Mouse (Mus musculus): ENCODE data around the gene Gm10272. TPM values are rescaled to one million over a fixed set of nuclear protein-coding genes. Genes with fewer than 3 reads are reported as not detected.
A peak's percentile ranks its signal among the peaks of the same experiment; 100 is the strongest.

The Gm10272 gene
- polyA plus RNA-seq (2015; fragmentation: Nextera tagmentation; extraction: Ambion mirVana) = not detected in 2 replicates

DNA sequence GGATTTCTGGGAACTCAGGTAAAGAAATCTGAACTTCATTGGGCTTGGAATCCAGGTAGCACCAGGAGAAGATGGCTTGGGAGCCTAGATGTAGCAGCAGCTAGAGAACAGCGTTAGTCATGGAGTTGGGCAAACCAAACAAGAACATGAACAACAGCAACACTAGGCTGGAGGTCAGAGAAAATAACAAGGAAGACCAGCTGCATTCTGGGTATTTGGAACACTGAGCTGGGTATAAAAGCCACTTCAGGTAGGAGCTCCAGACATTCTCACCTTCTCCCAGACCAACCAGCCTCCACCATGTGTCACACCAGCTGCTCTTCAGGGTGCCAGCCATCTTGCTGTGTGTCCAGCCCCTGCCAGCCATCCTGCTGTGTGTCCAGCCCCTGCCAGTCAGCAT lies at the start of gene Gm10272:
TSS of gene Gm10272 (plus strand) at position 301 of the 400 bp plus-strand sequence.
- 94% methylated on average over 1 of the region's 1 CpGs for WGBS
- no peak for ATAC-seq

DNA sequence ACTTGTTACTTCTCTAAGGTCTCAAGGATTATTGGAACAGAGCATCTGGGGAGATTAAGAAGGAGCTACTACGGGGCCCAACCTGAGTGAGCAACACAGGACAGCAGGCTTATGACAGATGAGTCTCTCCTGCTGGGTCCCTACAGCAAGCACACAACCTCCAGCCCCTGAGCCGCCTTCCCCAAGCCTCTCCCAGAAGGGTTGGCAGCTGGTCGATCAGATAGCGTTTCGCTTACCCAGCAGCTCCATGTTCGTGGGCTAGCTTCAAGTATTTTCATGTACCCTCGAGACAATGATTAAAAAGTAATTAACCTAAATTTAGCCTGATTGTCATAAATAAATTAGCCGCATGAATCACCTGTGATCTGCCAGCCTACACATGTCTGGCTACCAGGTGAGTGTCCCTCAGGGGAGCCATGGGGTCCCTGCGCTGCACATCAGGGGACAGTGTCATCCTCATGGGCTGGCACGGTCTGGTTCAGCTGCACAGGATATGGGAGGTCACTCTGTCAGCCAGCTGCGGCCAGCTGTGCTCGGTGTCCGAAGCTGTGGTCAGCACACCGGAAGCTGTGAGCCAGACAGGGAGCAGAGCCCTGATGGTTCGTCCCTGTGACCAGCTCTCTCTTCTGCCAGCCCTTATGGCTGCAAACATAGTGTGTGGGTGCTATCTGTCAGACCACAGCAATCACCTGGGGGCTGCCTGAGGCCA lies 48.0 kb upstream of the Gm10272 start:
- Histone ChIP-seq H3K4me1 (replicated peaks; ENCODE audit: control insufficient read depth, insufficient read depth, low read length) (no peaks in the 10 kb centered on the region), H3K27me3 (replicated peaks; ENCODE audit: control insufficient read depth, insufficient read depth, low read length) (no peaks in the 10 kb centered on the region), H3K4me2 (ENCODE audit: low read length) (no peak overlapping the region), H3K9ac (replicated peaks; ENCODE audit: low read depth, low read length) (no peak overlapping the region), H3K27ac (ENCODE audit: low read length) (no peak overlapping the region), H3K4me3 (replicated peaks; ENCODE audit: low read length) (no peak overlapping the region), H3K9me3 (ENCODE audit: control insufficient read depth, low read length) (no peaks in the 10 kb centered on the region), H3K36me3 (ENCODE audit: control insufficient read depth, insufficient read depth) (no peaks in the 10 kb centered on the region)
- 87% methylated on average over 15 of the region's 15 CpGs for WGBS
- no peak for ATAC-seq

More for the DNA sequence above, at the start of gene Gm10272:
- Histone ChIP-seq H3K4me2 (ENCODE audit: low read length) (no peak within 1 kb of the TSS), H3K36me3 (ENCODE audit: control insufficient read depth, insufficient read depth) (no peaks in the 10 kb centered on the region), H3K4me1 (replicated peaks; ENCODE audit: control insufficient read depth, insufficient read depth, low read length) (no peaks in the 10 kb centered on the region), H3K27me3 (replicated peaks; ENCODE audit: control insufficient read depth, insufficient read depth, low read length) (no peaks in the 10 kb centered on the region), H3K9ac (replicated peaks; ENCODE audit: low read depth, low read length) (no peak within 1 kb of the TSS), H3K27ac (ENCODE audit: low read length) (no peak within 1 kb of the TSS), H3K9me3 (ENCODE audit: control insufficient read depth, low read length) (no peaks in the 10 kb centered on the region), H3K4me3 (replicated peaks; ENCODE audit: low read length) (no peak within 1 kb of the TSS)

DNA sequence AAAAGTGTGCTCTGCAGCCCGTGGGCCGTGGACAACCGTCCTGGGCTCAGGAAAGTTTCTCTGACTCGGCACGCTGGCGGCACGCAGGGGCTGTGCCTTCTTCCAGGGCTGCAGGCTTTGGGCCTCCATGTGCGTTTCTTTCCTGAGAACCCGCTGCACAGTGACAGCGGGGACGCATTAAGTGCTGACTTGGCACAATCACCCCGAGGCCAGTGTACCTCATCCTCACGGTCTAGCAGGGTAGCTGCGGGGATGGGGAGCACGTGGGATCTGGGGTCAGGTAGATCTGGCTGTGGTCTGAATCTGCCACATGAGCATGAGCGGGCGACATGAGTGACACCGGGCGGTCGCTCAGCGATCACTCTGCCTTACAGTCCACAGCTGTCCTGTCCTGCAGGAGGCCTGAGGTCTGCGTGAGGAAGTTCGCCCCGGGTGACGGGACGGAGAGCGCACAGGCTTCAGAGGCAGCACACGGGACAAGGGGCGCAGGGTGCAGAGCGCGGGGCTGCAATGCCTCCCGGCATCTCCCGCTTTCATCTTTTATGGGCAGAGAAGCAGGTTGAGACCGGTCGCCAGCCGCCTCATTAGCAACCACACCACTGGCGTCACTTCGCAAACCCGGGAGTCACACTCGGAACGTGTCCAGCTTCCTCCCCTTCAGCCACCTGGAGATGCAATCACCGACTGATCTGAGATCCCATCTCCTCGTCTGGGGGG lies 42.3 kb upstream of the Gm10272 start:
- no peak for ATAC-seq
- H3K36me3 ChIP-seq (ENCODE audit: control insufficient read depth, insufficient read depth) = no peaks in the 10 kb centered on the region
- 57% methylated on average over 43 of the region's 43 CpGs for WGBS
- no peak overlapping the region for H3K9ac ChIP-seq (replicated peaks; ENCODE audit: low read depth, low read length)
- H3K4me1 ChIP-seq (replicated peaks; ENCODE audit: control insufficient read depth, insufficient read depth, low read length) = 0 out of 2 replicates have a peak, but pooled peaks cover 2% of the 10 kb centered on the region
- no peak overlapping the region for H3K4me2 ChIP-seq (ENCODE audit: low read length)
- H3K27me3 ChIP-seq (replicated peaks; ENCODE audit: control insufficient read depth, insufficient read depth, low read length) = no peaks in the 10 kb centered on the region
- no peak overlapping the region for H3K27ac ChIP-seq (ENCODE audit: low read length)
- no peaks in the 10 kb centered on the region for H3K9me3 ChIP-seq (ENCODE audit: control insufficient read depth, low read length)
- no peak overlapping the region for H3K4me3 ChIP-seq (replicated peaks; ENCODE audit: low read length)

DNA sequence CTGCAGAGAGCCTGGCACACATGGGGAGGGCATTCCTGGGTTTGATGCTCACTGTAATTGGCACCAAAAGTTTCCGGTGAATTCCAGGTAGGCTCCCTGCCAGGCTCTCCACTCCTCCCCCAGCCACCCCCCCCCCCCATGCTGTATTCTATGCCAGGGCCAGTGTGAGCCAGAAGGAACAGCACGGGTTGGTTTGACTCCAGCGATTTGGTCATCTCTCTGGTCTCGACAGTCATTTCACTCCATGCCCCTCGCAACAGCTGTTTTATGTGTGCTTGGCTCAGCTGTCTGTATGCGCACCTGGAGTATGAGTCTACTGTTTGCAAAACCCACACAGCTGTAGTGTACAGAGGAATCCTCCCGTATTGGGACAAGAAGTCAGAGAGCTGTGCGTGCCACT lies 40.1 kb upstream of the Gm10272 start:
- Histone ChIP-seq H3K4me1 (replicated peaks; ENCODE audit: control insufficient read depth, insufficient read depth, low read length) (0 out of 2 replicates have a peak, but pooled peaks cover 2% of the 10 kb centered on the region), H3K27me3 (replicated peaks; ENCODE audit: control insufficient read depth, insufficient read depth, low read length) (no peaks in the 10 kb centered on the region), H3K9ac (replicated peaks; ENCODE audit: low read depth, low read length) (no peak overlapping the region), H3K4me3 (replicated peaks; ENCODE audit: low read length) (no peak overlapping the region), H3K36me3 (ENCODE audit: control insufficient read depth, insufficient read depth) (no peaks in the 10 kb centered on the region), H3K9me3 (ENCODE audit: control insufficient read depth, low read length) (no peaks in the 10 kb centered on the region), H3K27ac (ENCODE audit: low read length) (no peak overlapping the region), H3K4me2 (ENCODE audit: low read length) (no peak overlapping the region)
- 73% methylated on average over 8 of the region's 8 CpGs for WGBS
- ATAC-seq = no peak

DNA sequence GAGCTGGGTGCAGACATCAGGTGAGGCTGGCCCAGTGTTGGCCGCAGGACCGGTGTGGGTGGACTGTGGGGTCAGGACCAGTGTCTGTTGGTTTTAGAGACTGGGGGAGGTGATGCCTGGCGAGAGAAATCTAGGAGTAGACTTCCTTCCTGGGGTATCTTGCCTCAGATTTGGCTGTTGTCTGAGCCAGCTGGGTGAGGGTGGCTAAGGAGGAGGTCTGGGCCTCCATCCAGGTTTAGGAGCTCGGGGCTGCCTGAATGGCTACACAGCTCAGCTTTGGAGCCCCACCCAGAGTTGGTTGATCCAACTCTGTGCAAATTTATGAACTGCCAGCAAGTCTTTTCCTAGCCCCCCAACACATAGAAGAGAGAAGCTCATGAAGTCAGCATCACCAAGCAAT lies 39.0 kb upstream of the Gm10272 start:
- 76% methylated on average over 4 of the region's 4 CpGs for WGBS
- Histone ChIP-seq H3K4me1 (replicated peaks; ENCODE audit: control insufficient read depth, insufficient read depth, low read length) (0 out of 2 replicates have a peak, but pooled peaks cover 2% of the 10 kb centered on the region), H3K27me3 (replicated peaks; ENCODE audit: control insufficient read depth, insufficient read depth, low read length) (no peaks in the 10 kb centered on the region), H3K27ac (ENCODE audit: low read length) (no peak overlapping the region), H3K4me2 (ENCODE audit: low read length) (no peak overlapping the region), H3K9ac (replicated peaks; ENCODE audit: low read depth, low read length) (no peak overlapping the region), H3K9me3 (ENCODE audit: control insufficient read depth, low read length) (no peaks in the 10 kb centered on the region), H3K36me3 (ENCODE audit: control insufficient read depth, insufficient read depth) (no peaks in the 10 kb centered on the region), H3K4me3 (replicated peaks; ENCODE audit: low read length) (no peak overlapping the region)
- ATAC-seq = no peak

DNA sequence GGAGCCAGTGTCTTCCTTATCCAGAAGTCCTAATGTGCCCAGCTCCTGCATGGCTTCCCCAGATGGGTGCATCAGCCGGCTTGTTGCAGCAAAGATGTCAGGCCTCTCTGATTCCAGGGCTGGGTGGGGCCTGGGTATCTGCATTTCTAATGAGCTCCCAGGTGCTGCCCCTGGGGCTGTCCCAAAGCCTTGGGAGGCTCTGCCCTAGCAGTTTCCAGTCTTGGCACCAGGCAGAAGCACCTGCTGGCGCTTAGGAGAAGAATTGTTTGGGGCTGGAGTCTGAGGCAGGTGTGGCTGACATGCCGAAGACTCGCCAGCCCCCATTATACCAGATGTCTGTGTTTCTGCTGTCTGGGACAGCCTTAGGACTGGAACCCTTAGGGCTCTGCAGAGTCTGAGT lies 35.7 kb upstream of the Gm10272 start:
- H3K4me3 ChIP-seq (replicated peaks; ENCODE audit: low read length) = no peak overlapping the region
- no peaks in the 10 kb centered on the region for H3K27me3 ChIP-seq (replicated peaks; ENCODE audit: control insufficient read depth, insufficient read depth, low read length)
- 0 out of 2 replicates have a peak, but pooled peaks cover 2% of the 10 kb centered on the region for H3K4me1 ChIP-seq (replicated peaks; ENCODE audit: control insufficient read depth, insufficient read depth, low read length)
- WGBS = 76% methylated on average over 4 of the region's 4 CpGs
- H3K36me3 ChIP-seq (ENCODE audit: control insufficient read depth, insufficient read depth) = no peaks in the 10 kb centered on the region
- no peak overlapping the region for H3K4me2 ChIP-seq (ENCODE audit: low read length)
- H3K27ac ChIP-seq (ENCODE audit: low read length) = no peak overlapping the region
- no peak overlapping the region for H3K9ac ChIP-seq (replicated peaks; ENCODE audit: low read depth, low read length)
- no peak for ATAC-seq
- H3K9me3 ChIP-seq (ENCODE audit: control insufficient read depth, low read length) = no peaks in the 10 kb centered on the region

DNA sequence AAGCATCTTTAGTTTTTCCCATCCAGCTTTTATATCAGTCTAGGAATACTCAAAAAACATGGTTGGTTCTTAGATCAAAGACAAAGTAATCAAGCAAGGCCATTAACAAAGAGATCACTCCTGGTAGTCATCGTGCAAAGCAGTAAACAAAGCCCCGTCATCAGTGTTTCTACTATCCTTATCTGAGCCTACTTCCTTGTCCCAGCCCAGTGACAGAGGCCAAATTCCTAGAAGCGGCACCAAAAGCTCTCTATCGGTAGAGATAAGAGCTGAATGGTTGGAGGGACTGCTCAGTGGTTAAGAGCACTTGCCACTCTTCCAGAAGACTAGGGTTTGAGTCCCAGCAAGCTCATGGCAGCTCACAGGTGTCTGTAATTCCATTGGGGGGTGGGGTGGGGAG lies 34.9 kb upstream of the Gm10272 start:
- no peak for ATAC-seq
- Histone ChIP-seq H3K4me3 (replicated peaks; ENCODE audit: low read length) (no peak overlapping the region), H3K36me3 (ENCODE audit: control insufficient read depth, insufficient read depth) (no peaks in the 10 kb centered on the region), H3K9ac (replicated peaks; ENCODE audit: low read depth, low read length) (no peak overlapping the region), H3K27ac (ENCODE audit: low read length) (no peak overlapping the region), H3K4me2 (ENCODE audit: low read length) (no peak overlapping the region), H3K4me1 (replicated peaks; ENCODE audit: control insufficient read depth, insufficient read depth, low read length) (0 out of 2 replicates have a peak, but pooled peaks cover 2% of the 10 kb centered on the region), H3K9me3 (ENCODE audit: control insufficient read depth, low read length) (no peaks in the 10 kb centered on the region), H3K27me3 (replicated peaks; ENCODE audit: control insufficient read depth, insufficient read depth, low read length) (no peaks in the 10 kb centered on the region)
- 89% methylated on average over 4 of the region's 4 CpGs for WGBS

DNA sequence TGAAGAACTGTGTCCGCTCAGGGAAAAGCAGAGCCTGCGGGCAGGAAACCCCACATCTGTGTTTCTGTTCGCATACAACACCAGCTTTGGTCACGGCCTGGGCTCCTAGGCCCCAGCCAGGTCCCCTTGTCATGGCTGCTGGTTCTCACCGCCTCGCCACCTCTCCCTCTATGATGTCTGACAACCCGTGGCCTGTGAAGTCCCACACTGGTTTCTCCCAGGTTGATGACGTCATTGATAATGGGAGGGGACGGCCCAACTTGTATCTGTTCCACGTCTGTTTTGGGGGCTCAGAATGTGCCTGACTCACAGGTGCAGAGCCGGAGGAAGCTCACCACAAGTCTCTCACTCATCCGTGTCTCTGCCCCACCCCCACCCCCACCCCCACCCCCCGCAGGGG lies 32.7 kb upstream of the Gm10272 start:
- Histone ChIP-seq H3K36me3 (ENCODE audit: control insufficient read depth, insufficient read depth) (no peaks in the 10 kb centered on the region), H3K4me2 (ENCODE audit: low read length) (no peak overlapping the region), H3K4me1 (replicated peaks; ENCODE audit: control insufficient read depth, insufficient read depth, low read length) (peaks cover 10% of the 10 kb centered on the region), H3K27ac (ENCODE audit: low read length) (no peak overlapping the region), H3K9me3 (ENCODE audit: control insufficient read depth, low read length) (no peaks in the 10 kb centered on the region), H3K4me3 (replicated peaks; ENCODE audit: low read length) (no peak overlapping the region), H3K9ac (replicated peaks; ENCODE audit: low read depth, low read length) (no peak overlapping the region), H3K27me3 (replicated peaks; ENCODE audit: control insufficient read depth, insufficient read depth, low read length) (peaks cover 10% of the 10 kb centered on the region)
- no peak for ATAC-seq
- WGBS = 62% methylated on average over 13 of the region's 13 CpGs

DNA sequence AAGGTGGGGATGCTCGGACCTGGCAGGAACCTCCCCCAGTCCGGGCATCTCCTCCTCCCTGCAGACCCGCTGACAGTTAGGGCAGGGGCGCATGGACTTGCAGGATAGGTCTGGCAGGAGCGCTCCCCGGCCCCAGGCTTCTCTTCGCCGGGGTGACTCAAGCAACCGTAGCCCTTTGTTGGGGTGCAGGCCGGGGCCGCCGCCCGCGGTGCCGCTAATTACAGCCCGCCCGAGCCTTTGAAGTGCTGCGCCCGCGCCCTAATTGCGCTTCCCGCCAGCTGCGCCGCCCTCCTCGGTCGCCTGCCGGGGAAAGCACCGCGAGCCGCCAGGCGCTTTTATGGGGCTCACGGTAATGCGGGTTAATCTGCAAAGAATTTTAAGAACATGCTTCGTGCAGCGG lies 28.9 kb upstream of the Gm10272 start:
- WGBS = under 1% methylated on average over 35 of the region's 35 CpGs

More for the DNA sequence above, 28.9 kb upstream of the Gm10272 start:
- Histone ChIP-seq H3K9ac (replicated peaks; ENCODE audit: low read depth, low read length) (peak overlapping the region; percentile 33), H3K4me3 (replicated peaks; ENCODE audit: low read length) (peak overlapping the region; percentile 36), H3K4me1 (replicated peaks; ENCODE audit: control insufficient read depth, insufficient read depth, low read length) (peaks cover 10% of the 10 kb centered on the region), H3K27ac (ENCODE audit: low read length) (no peak overlapping the region), H3K27me3 (replicated peaks; ENCODE audit: control insufficient read depth, insufficient read depth, low read length) (peaks cover 10% of the 10 kb centered on the region), H3K4me2 (ENCODE audit: low read length) (peak overlapping the region; percentile 63), H3K36me3 (ENCODE audit: control insufficient read depth, insufficient read depth) (no peaks in the 10 kb centered on the region), H3K9me3 (ENCODE audit: control insufficient read depth, low read length) (no peaks in the 10 kb centered on the region)
- ATAC-seq = peak; percentile 57
